Mouse (Mus musculus) E14TG2a.4 (cell line): ENCODE results near the gene Cacng5.

Experiments
- H3K27me3 ChIP-seq: 2 replicates; pipeline ENCODE4 v1.6.1; 2014; ENCODE audit warnings: low read length, control low read depth; ENCODE audit not compliant: insufficient read depth
- H3K36me3 ChIP-seq: 2 replicates; pipeline ENCODE4 v1.6.1; 2014; ENCODE audit warnings: low read length, control low read depth; ENCODE audit not compliant: insufficient read depth
- H3K4me1 ChIP-seq: replicated peaks from 2 replicates; pipeline ENCODE4 v1.6.1; 2014; ENCODE audit warnings: low read depth, low read length, control low read depth
- H3K4me3 ChIP-seq: replicated peaks from 2 replicates; pipeline ENCODE4 v1.5.1; 2014; ENCODE audit warnings: mild to moderate bottlenecking, low read length
- H3K9me3 ChIP-seq: 2 replicates; pipeline ENCODE4 v1.6.1; 2014; ENCODE audit warnings: low read length, control low read depth
- CTCF ChIP-seq: conservative IDR thresholded peaks from 2 replicates; pipeline ENCODE4 v1.5.1; 2014; ENCODE audit warnings: low read length
- NANOG ChIP-seq: IDR thresholded peaks from 2 replicates; pipeline ENCODE4 v1.6.1; 2014; ENCODE audit warnings: borderline replicate concordance, low read length, mixed read lengths
- POU5F1 ChIP-seq: IDR thresholded peaks from 2 replicates; pipeline ENCODE4 v1.6.1; 2014; ENCODE audit warnings: low read length, borderline replicate concordance

Cacng5 gene

GRCm38 (mm10) chr11:107833351-107834040, 81.4 kb downstream of the Cacng5 start:
- TF ChIP-seq CTCF (no peak), NANOG (no peak), POU5F1 (no peak)

More at GRCm38 (mm10) chr11:107833351-107834040, 81.4 kb downstream of the Cacng5 start:
- H3K9me3 ChIP-seq = no peaks in the 10 kb centered on the region
- H3K36me3 ChIP-seq = no peaks in the 10 kb centered on the region
- H3K4me3 ChIP-seq = no peak overlapping the region
- 0 out of 2 replicates have a peak, but pooled peaks cover 6% of the 10 kb centered on the region for H3K4me1 ChIP-seq
- peaks cover 3% of the 10 kb centered on the region for H3K27me3 ChIP-seq
